10 mouse cellular contexts compared by ENCODE assay signal in genomic region chr15:86107831-86108471, GRCm38 (mm10). TPM values are rescaled to one million over a fixed set of nuclear protein-coding genes. Genes with fewer than 3 reads are reported as not detected.
DNase-seq lines count a peak whose midpoint lies in the region; ATAC-seq and TF ChIP-seq lines count a peak whose summit lies in the region.
"Had no signal": no experiment of that assay in that cellular context is flagged by ENCODE, and none has a peak within 500 bp of the region (broad histone marks: within the 10 kb centered on the region; RNA-seq: fewer than 3 reads in every experiment).

No protein-coding gene starts in this region.

- no peaks in the 10 kb centered on the region for H3K9me3 ChIP-seq in intestine, embryonic 14.5 days (ENCODE audit: control insufficient read depth, low read length)
- H3K9me3 ChIP-seq in intestine, embryonic 16.5 days (ENCODE audit: control insufficient read depth, low read length): no peaks in the 10 kb centered on the region
- no peaks in the 10 kb centered on the region for H3K9me3 ChIP-seq in ES-E14 (ENCODE audit: control insufficient read depth, insufficient read depth, low read depth, low read length)
- H3K9me3 ChIP-seq: embryonic facial prominence, embryonic 10.5 days had no signal

- no peaks in the 10 kb centered on the region for H3K27me3 ChIP-seq in intestine, embryonic 14.5 days (replicated peaks; ENCODE audit: control insufficient read depth, insufficient read depth, low read length)
- H3K27me3 ChIP-seq in intestine, embryonic 16.5 days (replicated peaks; ENCODE audit: control insufficient read depth, insufficient read depth, low read length): no peaks in the 10 kb centered on the region

- H3K36me3 ChIP-seq in intestine, embryonic 14.5 days (ENCODE audit: control insufficient read depth, insufficient read depth, low read length): no peaks in the 10 kb centered on the region
- no peaks in the 10 kb centered on the region for H3K36me3 ChIP-seq in intestine, embryonic 16.5 days (ENCODE audit: control insufficient read depth, insufficient read depth, low read length)
- H3K36me3 ChIP-seq in ES-E14 (ENCODE audit: control insufficient read depth, insufficient read depth, low read length, poor library complexity, severe bottlenecking): no peaks in the 10 kb centered on the region

- no peak for DNase-seq in intestine, embryonic 14.5 days (ENCODE audit: low spot score)
- no peak for DNase-seq in ES-E14 (ENCODE audit: low read depth, low spot score)
- peak; percentile 80 for DNase-seq in liver
- DNase-seq in thymus, postnatal 14 days: no peak
- no peak for DNase-seq in urinary bladder, postnatal 10 days (ENCODE audit: low spot score)
- no peak for DNase-seq in layer of hippocampus, postnatal 36 days
- DNase-seq: cerebellum, adult 11 months had no signal

- no peak overlapping the region for H3K9ac ChIP-seq in intestine, embryonic 14.5 days (ENCODE audit: low read length)
- H3K9ac ChIP-seq in intestine, embryonic 16.5 days (ENCODE audit: low read depth, low read length): no peak overlapping the region
- H3K9ac ChIP-seq in ES-E14 (ENCODE audit: insufficient read depth, low read depth, low read length, poor library complexity, severe bottlenecking): no peak overlapping the region

- no peak overlapping the region for H3K4me2 ChIP-seq in intestine, embryonic 14.5 days (ENCODE audit: low read length)
- H3K4me2 ChIP-seq in intestine, embryonic 16.5 days (ENCODE audit: low read depth, low read length): no peak overlapping the region

- H3K4me1 ChIP-seq in intestine, embryonic 14.5 days (replicated peaks; ENCODE audit: control insufficient read depth, insufficient read depth, low read length): peaks cover 9% of the 10 kb centered on the region; the same call in 1 of the 2 replicates
- peaks cover 8% of the 10 kb centered on the region for H3K4me1 ChIP-seq in intestine, embryonic 16.5 days (ENCODE audit: control insufficient read depth, insufficient read depth, low read length)
- peaks cover 0 to 17% of the 10 kb centered on the region in 2 experiments; a peak in 2 of 4 replicates for H3K4me1 ChIP-seq in ES-E14 (ENCODE audit: control insufficient read depth in 2 of 2, insufficient read depth in 2 of 2, low read length in 2 of 2, poor library complexity in 1 of 2)
- H3K4me1 ChIP-seq in bone marrow, adult 2 months (ENCODE audit: control insufficient read depth, insufficient read depth, low read length): peaks cover 11% of the 10 kb centered on the region

- in situ Hi-C loops in ES-E14 (cut with MboI; ENCODE audit: low sequenced_read_pairs in 2 of 2, unreplicated experiment in 2 of 2): no loop called here

- 0 out of 2 replicates have a peak, but pooled peaks have one; percentile 18 for ATAC-seq in intestine, embryonic 14.5 days (replicated peaks; ENCODE audit: low FRiP score, low TSS enrichment, low read depth)
- ATAC-seq in intestine, embryonic 16.5 days: no peak

- TF ChIP-seq POLR2A in bone marrow, adult 2 months (IDR thresholded peaks at IDR 0.05; ENCODE audit: borderline replicate concordance, control insufficient read depth, low read depth, low read length): no peak

- WGBS in intestine, embryonic 14.5 days: 76% methylated on average over 11 of the region's 11 CpGs
- 80% methylated on average over 11 of the region's 11 CpGs for WGBS in intestine, embryonic 16.5 days
- WGBS in bone marrow, adult 2 months: 79% methylated on average over 11 of the region's 11 CpGs

- TF ChIP-seq CTCF in bone marrow, adult 2 months (IDR thresholded peaks at IDR 0.05; ENCODE audit: control insufficient read depth, insufficient read depth, low read length): no peak

- no peak overlapping the region for H3K4me3 ChIP-seq in intestine, embryonic 14.5 days (ENCODE audit: low read depth, low read length)
- H3K4me3 ChIP-seq in intestine, embryonic 16.5 days (ENCODE audit: low read length): no peak overlapping the region
- no peak overlapping the region for H3K4me3 ChIP-seq in ES-E14 (ENCODE audit: insufficient read depth in 1 of 2, low read depth in 1 of 2, low read length in 2 of 2, poor library complexity in 1 of 2, severe bottlenecking in 1 of 2)
- H3K4me3 ChIP-seq in bone marrow, adult 2 months (replicated peaks; ENCODE audit: control insufficient read depth, low read depth, low read length): no peak overlapping the region
- H3K4me3 ChIP-seq: embryonic facial prominence, embryonic 10.5 days had no signal

- H3K27ac ChIP-seq in intestine, embryonic 14.5 days (ENCODE audit: low read depth): no peak overlapping the region
- H3K27ac ChIP-seq in intestine, embryonic 16.5 days (ENCODE audit: low read length): no peak overlapping the region
- no peak overlapping the region for H3K27ac ChIP-seq in ES-E14 (ENCODE audit: insufficient read depth, low read depth, low read length, poor library complexity, severe bottlenecking)
- peak overlapping the region; percentile 42 for H3K27ac ChIP-seq in bone marrow, adult 2 months (ENCODE audit: control insufficient read depth, insufficient read depth, low read depth, low read length, poor library complexity)
- H3K27ac ChIP-seq: embryonic facial prominence, embryonic 10.5 days had no signal

TF ChIP-seq in ES-E14, 5 proteins besides CTCF, POLR2A, EP300 and RAD21:
- TF ChIP-seq HCFC1 (IDR thresholded peaks at IDR 0.05; ENCODE audit: borderline replicate concordance, insufficient read depth, low read length) (no peak), MAFK (IDR thresholded peaks at IDR 0.05; ENCODE audit: insufficient read depth, low read depth, low read length) (peak; percentile 57; the same call in 1 of the 2 replicates), ZNF384 (IDR thresholded peaks at IDR 0.05; ENCODE audit: low read depth, low read length) (no peak), CHD2 (IDR thresholded peaks at IDR 0.05; ENCODE audit: low read depth, low read length) (no peak), ZC3H11A (IDR thresholded peaks at IDR 0.05; ENCODE audit: borderline replicate concordance, low read depth, low read length) (no peak)

RNA-seq across cellular contexts. Expression of gene Gramd4, which starts 50.5 kb away (rescaled TPM):
- polyA plus RNA-seq in intestine, embryonic 14.5 days (2014; fragmentation: Nextera tagmentation; extraction: Ambion mirVana): 6.0 and 8.1 TPM in 2 replicates
- polyA plus RNA-seq in intestine, embryonic 16.5 days (2015; fragmentation: Nextera tagmentation; extraction: Ambion mirVana): 9.1 and 9.5 TPM in 2 replicates
- total RNA-seq in ES-E14 (2012; rRNA removed): 19.6 and 24.5 TPM in 2 replicates
- polyA plus RNA-seq in bone marrow, adult 2 months (2011; ENCODE audit: insufficient read depth, insufficient read length, low replicate concordance, missing spikeins): 14.1 and 20.7 TPM in 2 replicates
- total RNA-seq in layer of hippocampus, postnatal 36 days (2021): 10 to 100 TPM; 25.4 to 30.9 TPM
